Mouse (Mus musculus) MEL (cell line): ENCODE measurements around the gene Wdfy3. TPM values are rescaled to one million over a fixed set of nuclear protein-coding genes. Genes with fewer than 3 reads are reported as not detected.

ENCODE experiments used
- DNase-seq: peaks from one replicate; pipeline ENCODE4 v3.0.0; 2011; ENCODE audit warnings: low read depth, low spot score
- H3K27ac ChIP-seq: 2 replicates; pipeline ENCODE4 v1.5.1; 2012; ENCODE audit warnings: low read depth, mild to moderate bottlenecking, control low read depth, low read length, moderate library complexity; ENCODE audit not compliant: control insufficient read depth
- H3K27me3 ChIP-seq, 2 experiments: fragments of 150-350 bp in 1 of 2; sonication (generic) in 1 of 2; 2 replicates each; pipeline ENCODE4 v1.6.1; 2012; ENCODE audit warnings: low read length in 2 of 2, mild to moderate bottlenecking in 2 of 2, improper control_type of control experiment in 1 of 2, moderate library complexity in 1 of 2; ENCODE audit not compliant: insufficient read depth in 2 of 2, control insufficient read depth in 1 of 2
- H3K36me3 ChIP-seq, 2 experiments: 2 replicates each; pipeline ENCODE4 v1.6.1; 2012 to 2014; ENCODE audit warnings: low read length in 2 of 2, improper control_type of control experiment in 1 of 2, inconsistent platforms in 1 of 2, mild to moderate bottlenecking in 1 of 2; ENCODE audit not compliant: insufficient read depth in 2 of 2, control insufficient read depth in 1 of 2
- H3K4me1 ChIP-seq, 2 experiments: fragments of 150-350 bp in 1 of 2; sonication (generic) in 1 of 2; 2 replicates each; pipeline ENCODE4 v1.6.1; 2012; ENCODE audit warnings: low read length in 2 of 2, improper control_type of control experiment in 1 of 2, mild to moderate bottlenecking in 1 of 2; ENCODE audit not compliant: insufficient read depth in 2 of 2, control insufficient read depth in 1 of 2
- H3K4me3 ChIP-seq, 2 experiments: fragments of 150-350 bp in 1 of 2; sonication (generic) in 1 of 2; 2 replicates each; pipeline ENCODE4 v1.5.1; 2012; ENCODE audit warnings: low read depth in 2 of 2, low read length in 2 of 2, mild to moderate bottlenecking in 2 of 2, moderate library complexity in 2 of 2, control low read depth in 1 of 2, improper control_type of control experiment in 1 of 2; ENCODE audit not compliant: control insufficient read depth in 1 of 2, insufficient read depth in 1 of 2
- H3K79me2 ChIP-seq: 2 replicates; pipeline ENCODE4 v1.6.1; 2012; ENCODE audit warnings: mild to moderate bottlenecking, low read length, moderate library complexity; ENCODE audit not compliant: control insufficient read depth, poor library complexity, insufficient read depth
- H3K9ac ChIP-seq: 2 replicates; pipeline ENCODE4 v1.6.1; 2012; ENCODE audit warnings: low read depth, mild to moderate bottlenecking, control low read depth, low read length, moderate library complexity; ENCODE audit not compliant: control insufficient read depth, poor library complexity, severe bottlenecking
- H3K9me3 ChIP-seq: fragments of 150-350 bp; sonication (generic); replicated peaks from 2 replicates; pipeline ENCODE4 v1.6.1; 2012; ENCODE audit warnings: mild to moderate bottlenecking, low read length, improper control_type of control experiment, moderate library complexity; ENCODE audit not compliant: insufficient read depth
- BHLHE40 ChIP-seq: IDR thresholded peaks from 2 replicates; pipeline ENCODE4 v1.6.1; 2012; ENCODE audit warnings: low read depth, mild to moderate bottlenecking, inconsistent platforms, low read length, improper control_type of control experiment, borderline replicate concordance
- CHD1 ChIP-seq: IDR thresholded peaks from 2 replicates; pipeline ENCODE4 v1.6.1; 2012; ENCODE audit warnings: low read depth, mild to moderate bottlenecking, inconsistent platforms, low read length, improper control_type of control experiment
- CHD2 ChIP-seq: IDR thresholded peaks from 2 replicates; pipeline ENCODE4 v1.6.1; 2011; ENCODE audit warnings: low read length, improper control_type of control experiment
- CTCF ChIP-seq, 3 experiments: IDR thresholded peaks in 2 of 3; conservative IDR thresholded peaks in 1 of 3; 2 replicates each; pipeline ENCODE4 v1.5.1; 2011 to 2012; ENCODE audit warnings: low read length in 3 of 3, low read depth in 2 of 3, mild to moderate bottlenecking in 2 of 3, improper control_type of control experiment in 1 of 3, inconsistent platforms in 1 of 3, mixed read lengths in 1 of 3, moderate library complexity in 1 of 3; ENCODE audit not compliant: control insufficient read depth in 1 of 3, insufficient read depth in 1 of 3, poor library complexity in 1 of 3, severe bottlenecking in 1 of 3
- ETS1 ChIP-seq: IDR thresholded peaks from 2 replicates; pipeline ENCODE4 v1.6.1; 2012; ENCODE audit warnings: low read depth, mild to moderate bottlenecking, inconsistent platforms, low read length, improper control_type of control experiment, moderate library complexity
- KAT2A ChIP-seq: conservative IDR thresholded peaks from 2 replicates; pipeline ENCODE4 v1.6.1; 2012; ENCODE audit warnings: low read depth, low read length, improper control_type of control experiment, inconsistent platforms
- MEF2A ChIP-seq: IDR thresholded peaks from 2 replicates; pipeline ENCODE4 v1.6.1; 2014; ENCODE audit warnings: low read depth, mild to moderate bottlenecking, inconsistent platforms, low read length, improper control_type of control experiment; ENCODE audit not compliant: poor library complexity, insufficient replicate concordance, severe bottlenecking; ENCODE audit errors: extremely low read depth
- MXI1 ChIP-seq: IDR thresholded peaks from 2 replicates; pipeline ENCODE4 v1.6.1; 2011; ENCODE audit warnings: mild to moderate bottlenecking, low read depth, low read length, improper control_type of control experiment
- MYC ChIP-seq: IDR thresholded peaks from 2 replicates; pipeline ENCODE4 v1.6.1; 2011; ENCODE audit warnings: low read depth, mild to moderate bottlenecking, low read length, improper control_type of control experiment, moderate library complexity
- NRF1 ChIP-seq: IDR thresholded peaks from 2 replicates; pipeline ENCODE4 v1.6.1; 2014; ENCODE audit warnings: low read depth, mild to moderate bottlenecking, inconsistent platforms, low read length, improper control_type of control experiment, moderate library complexity; ENCODE audit not compliant: poor library complexity, insufficient read depth, severe bottlenecking
- POLR2A ChIP-seq, 2 experiments: IDR thresholded peaks; 2 replicates each; pipeline ENCODE4 v1.6.1; 2011 to 2012; ENCODE audit warnings: low read length in 2 of 2, mild to moderate bottlenecking in 2 of 2, control low read depth in 1 of 2, improper control_type of control experiment in 1 of 2, low read depth in 1 of 2, moderate library complexity in 1 of 2; ENCODE audit not compliant: control insufficient read depth in 1 of 2, insufficient read depth in 1 of 2, poor library complexity in 1 of 2
- POLR2AphosphoS5 ChIP-seq: IDR thresholded peaks from 2 replicates; pipeline ENCODE4 v1.6.1; 2012; ENCODE audit warnings: low read depth, borderline replicate concordance, mild to moderate bottlenecking, inconsistent platforms, low read length, moderate library complexity, mixed read lengths
- RAD21 ChIP-seq: IDR thresholded peaks from 2 replicates; pipeline ENCODE4 v1.6.1; 2011; ENCODE audit warnings: mild to moderate bottlenecking, low read depth, low read length, improper control_type of control experiment
- SMC3 ChIP-seq: IDR thresholded peaks from 2 replicates; pipeline ENCODE4 v1.6.1; 2011; ENCODE audit warnings: low read depth, low read length, improper control_type of control experiment
- TBP ChIP-seq: IDR thresholded peaks from 2 replicates; pipeline ENCODE4 v1.8.0; 2011; ENCODE audit warnings: low read depth, low read length, improper control_type of control experiment
- USF1 ChIP-seq: IDR thresholded peaks from 2 replicates; pipeline ENCODE4 v1.6.1; 2014; ENCODE audit warnings: low read depth, mild to moderate bottlenecking, inconsistent platforms, low read length, improper control_type of control experiment, moderate library complexity
- USF2 ChIP-seq, 2 experiments: IDR thresholded peaks; 2 replicates each; pipeline ENCODE4 v1.6.1; 2011 to 2012; ENCODE audit warnings: improper control_type of control experiment in 2 of 2, low read length in 2 of 2, borderline replicate concordance in 1 of 2, inconsistent platforms in 1 of 2, low read depth in 1 of 2, mild to moderate bottlenecking in 1 of 2; ENCODE audit not compliant: insufficient read depth in 1 of 2
- ZC3H11A ChIP-seq: IDR thresholded peaks from 2 replicates; pipeline ENCODE4 v1.6.1; 2012; ENCODE audit warnings: low read depth, mild to moderate bottlenecking, inconsistent platforms, low read length, improper control_type of control experiment
- ZMIZ1 ChIP-seq: IDR thresholded peaks from 2 replicates; pipeline ENCODE4 v1.6.1; 2012; ENCODE audit warnings: low read depth, mild to moderate bottlenecking, inconsistent platforms, low read length, improper control_type of control experiment, moderate library complexity
- ZNF384 ChIP-seq: IDR thresholded peaks from 2 replicates; pipeline ENCODE4 v1.6.1; 2012; ENCODE audit warnings: low read depth, mild to moderate bottlenecking, inconsistent platforms, low read length, improper control_type of control experiment
- polyA plus RNA-seq, 2 experiments: library from polyadenylated mRNA; stranded (reverse) in 1 of 2; unstranded in 1 of 2; fragments of >175 nt in 1 of 2; fragments of >200 nt in 1 of 2; gene quantifications; 2 replicates each; pipeline versions ENCODE4 v1.2.1 to v1.2.4; 2012; ENCODE audit warnings: low replicate concordance in 2 of 2, low read depth in 1 of 2; ENCODE audit not compliant: insufficient read length in 2 of 2, insufficient read depth in 1 of 2, missing spikeins in 1 of 2
- total RNA-seq: library from RNA; depleted of rRNA; stranded (reverse); fragments of 300-350 nt; gene quantifications from 2 replicates; pipeline ENCODE4 v1.2.3, GENCODE M21; 2012

The Wdfy3 gene
- total and polyA plus RNA-seq, 3 experiments, result 10.0 to 21.3 (median 11.9) TPM

DNA sequence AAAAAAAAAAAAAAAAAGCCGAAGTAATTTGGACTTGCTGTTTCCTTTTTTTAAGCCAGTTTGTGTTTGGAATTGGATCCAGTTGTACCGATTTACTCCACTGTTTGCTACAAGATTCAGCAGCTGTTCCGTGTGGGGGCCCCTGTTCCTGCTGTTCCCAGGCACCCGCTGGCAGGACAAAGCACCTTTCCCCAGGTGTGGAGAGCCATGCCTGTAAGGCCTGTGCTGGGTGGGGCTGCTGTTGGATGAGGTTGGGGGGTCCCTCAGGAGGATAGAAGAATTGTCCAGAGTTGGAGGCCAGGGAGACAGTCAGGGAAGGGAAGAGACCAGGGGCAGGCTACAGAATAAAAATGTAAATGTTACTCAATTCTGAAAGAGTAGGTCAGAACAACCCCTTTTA, 1.1 kb upstream of the Wdfy3 start:
- TF ChIP-seq MXI1 (no peak), RAD21 (no peak), MYC (no peak), ZMIZ1 (no peak), CTCF (IDR thresholded peaks at IDR 0.05 in 2 of 3, conservative IDR thresholded peaks at IDR 0.05 in 1 of 3; ENCODE audit: control insufficient read depth in 1 of 3, insufficient read depth in 1 of 3, low read depth in 2 of 3, low read length in 3 of 3, poor library complexity in 1 of 3, severe bottlenecking in 1 of 3) (no peak), ETS1 (no peak), BHLHE40 (no peak), USF1 (no peak), USF2 (IDR thresholded peaks at IDR 0.05; ENCODE audit: borderline replicate concordance in 1 of 2, insufficient read depth in 1 of 2, low read depth in 1 of 2, low read length in 2 of 2) (no peak), POLR2AphosphoS5 (no peak), POLR2A (IDR thresholded peaks at IDR 0.05; ENCODE audit: control insufficient read depth in 1 of 2, insufficient read depth in 1 of 2, low read depth in 1 of 2, low read length in 2 of 2, poor library complexity in 1 of 2) (no peak), KAT2A (no peak), ZC3H11A (no peak), CHD2 (no peak), MEF2A (no peak), NRF1 (no peak), SMC3 (no peak)
- Histone ChIP-seq H3K27me3 (no peaks in the 10 kb centered on the region), H3K9ac (no peak overlapping the region), H3K9me3 (no peaks in the 10 kb centered on the region), H3K79me2 (peaks cover 26% of the 10 kb centered on the region), H3K4me1 (peaks cover 0 to 3% of the 10 kb centered on the region in 2 experiments; a peak in 3 of 4 replicates), H3K27ac (no peak overlapping the region), H3K4me3 (peak overlapping the region in 1 of 2 experiments; percentile 94; a peak in 2 of 4 replicates), H3K36me3 (peaks cover 0 to 13% of the 10 kb centered on the region in 2 experiments; a peak in 2 of 4 replicates)
- DNase-seq, result no peak

DNA sequence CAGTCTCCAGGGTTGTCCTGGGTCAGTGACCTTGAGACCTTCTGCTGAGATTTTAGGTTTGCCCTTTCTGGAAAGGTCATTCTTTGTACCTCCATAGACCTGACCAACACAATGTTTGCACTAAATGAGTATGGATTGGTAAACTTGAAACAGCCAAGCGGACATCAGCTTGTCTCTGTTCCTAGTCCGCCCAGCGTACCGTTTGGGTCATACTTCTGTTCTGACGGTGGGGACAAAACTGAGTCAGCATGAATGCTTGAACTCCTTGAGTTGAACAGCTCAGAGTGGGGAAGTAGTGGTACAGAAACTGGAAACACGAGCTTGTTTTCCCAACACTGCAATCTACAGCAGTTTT, 670 bp upstream of the Wdfy3 start:
- Histone ChIP-seq H3K27ac (no peak overlapping the region), H3K9ac (peak overlapping the region; percentile 94), H3K27me3 (no peaks in the 10 kb centered on the region)
- 0 out of 2 replicates have a peak, but pooled peaks have one; percentile 43 for TF ChIP-seq ZNF384
- TF ChIP-seq TBP, result 0 out of 2 replicates have a peak, but pooled peaks have one; percentile 2
- TF ChIP-seq CHD1, result no peak
- no peak for TF ChIP-seq ZMIZ1
- no peak for TF ChIP-seq CHD2
- TF ChIP-seq, all 39 proteins: peak for 2
- Histone ChIP-seq H3K9me3 (no peaks in the 10 kb centered on the region), H3K4me3 (peak overlapping the region; percentile 90 to 94), H3K79me2 (peaks cover 28% of the 10 kb centered on the region), H3K36me3 (peaks cover 0 to 14% of the 10 kb centered on the region in 2 experiments; a peak in 2 of 4 replicates), H3K4me1 (peaks cover 2 to 3% of the 10 kb centered on the region in 2 experiments; a peak in 3 of 4 replicates)
- peak; percentile 50 for DNase-seq
